Mouse (Mus musculus): Measurements from ENCODE around the gene Marf1. TPM values are rescaled to one million over a fixed set of nuclear protein-coding genes. Genes with fewer than 3 reads are reported as not detected.
"Not testable (repeated sequence)": the region's sequence is repeated elsewhere in the genome, so short reads cannot be mapped to it uniquely, and the experiment has no call there.

Gene Marf1
- polyA plus RNA-seq, 1 experiment from 2014 or later, result 12.8 TPM

GRCm38 (mm10) chr16:14159746-14160131 lies 3.4 kb downstream of the Marf1 start:
- Histone ChIP-seq H3K36me3 (no peaks in the 10 kb centered on the region), H3K27me3 (ENCODE audit: low read depth, poor library complexity, severe bottlenecking) (no peaks in the 10 kb centered on the region), H3K27ac (replicated peaks) (peak overlapping the region; percentile 94), H3K4me1 (peaks cover 36% of the 10 kb centered on the region), H3K4me3 (peak overlapping the region; percentile 82), H3K9me3 (replicated peaks) (no peaks in the 10 kb centered on the region)
- DNase-seq (ENCODE audit: low spot score), result peak; percentile 55
- 1% methylated on average over 10 of the region's 10 CpGs for WGBS

- Histone ChIP-seq H3K9me3 (replicated peaks) (no peaks in the 10 kb centered on the region), H3K36me3 (no peaks in the 10 kb centered on the region), H3K27ac (replicated peaks) (peak overlapping the region; percentile 94), H3K4me3 (peak overlapping the region; percentile 82), H3K4me1 (peaks cover 30% of the 10 kb centered on the region), H3K27me3 (ENCODE audit: low read depth, poor library complexity, severe bottlenecking) (no peaks in the 10 kb centered on the region)
- WGBS, result under 1% methylated on average over 58 of the region's 58 CpGs
- peak; percentile 100 for DNase-seq (ENCODE audit: low spot score)
These were observed 4.0 kb downstream of the Marf1 start for GRCm38 (mm10) chr16:14158936-14159745.

- WGBS, result 10% methylated on average over 7 of the region's 7 CpGs
- Histone ChIP-seq H3K9me3 (replicated peaks) (no peaks in the 10 kb centered on the region), H3K27ac (replicated peaks) (peak overlapping the region; percentile 94), H3K36me3 (peaks cover 2% of the 10 kb centered on the region; the same call in 1 of the 2 replicates), H3K27me3 (ENCODE audit: low read depth, poor library complexity, severe bottlenecking) (no peaks in the 10 kb centered on the region), H3K4me3 (peak overlapping the region; percentile 82), H3K4me1 (peaks cover 26% of the 10 kb centered on the region)
- no peak for DNase-seq (ENCODE audit: low spot score)
These were observed 4.6 kb downstream of the Marf1 start for GRCm38 (mm10) chr16:14158536-14158935.

- no peak for DNase-seq (ENCODE audit: low spot score)
- WGBS, result 90% methylated on average over 6 of the region's 6 CpGs
These were observed 6.8 kb downstream of the Marf1 start for GRCm38 (mm10) chr16:14156312-14156711.

GRCm38 (mm10) chr16:14155638-14156037 lies 7.5 kb downstream of the Marf1 start:
- H3K27ac ChIP-seq (replicated peaks); H3K27me3 ChIP-seq (ENCODE audit: low read depth, poor library complexity, severe bottlenecking); H3K9me3 ChIP-seq (replicated peaks); H3K4me3 ChIP-seq; DNase-seq (ENCODE audit: low spot score): not testable (repeated sequence)
- Histone ChIP-seq H3K4me1 (peaks cover 18% of the 10 kb centered on the region), H3K36me3 (peaks cover 30% of the 10 kb centered on the region)
- 71% methylated on average over 1 of the region's 2 CpGs for WGBS

More at GRCm38 (mm10) chr16:14156312-14156711, 6.8 kb downstream of the Marf1 start:
- H3K4me3 ChIP-seq, result no peak overlapping the region
- H3K36me3 ChIP-seq, result peaks cover 23% of the 10 kb centered on the region
- no peaks in the 10 kb centered on the region for H3K27me3 ChIP-seq (ENCODE audit: low read depth, poor library complexity, severe bottlenecking)
- H3K9me3 ChIP-seq (replicated peaks), result no peaks in the 10 kb centered on the region
- H3K4me1 ChIP-seq, result peaks cover 18% of the 10 kb centered on the region
- no peak overlapping the region for H3K27ac ChIP-seq (replicated peaks)

- no peaks in the 10 kb centered on the region for H3K9me3 ChIP-seq (replicated peaks)
- H3K27ac ChIP-seq (replicated peaks), result no peak overlapping the region
- no peak for DNase-seq (ENCODE audit: low spot score)
- no peaks in the 10 kb centered on the region for H3K27me3 ChIP-seq (ENCODE audit: low read depth, poor library complexity, severe bottlenecking)
- no peak overlapping the region for H3K4me3 ChIP-seq
- H3K36me3 ChIP-seq, result peaks cover 66% of the 10 kb centered on the region
- H3K4me1 ChIP-seq, result no peaks in the 10 kb centered on the region
- WGBS, result 91% methylated on average over 4 of the region's 4 CpGs
These were observed 11.4 kb downstream of the Marf1 start for GRCm38 (mm10) chr16:14151718-14152117.

GRCm38 (mm10) chr16:14147712-14148111 lies 15.4 kb downstream of the Marf1 start:
- peaks cover 95% of the 10 kb centered on the region for H3K36me3 ChIP-seq
- H3K27ac ChIP-seq (replicated peaks), result no peak overlapping the region
- DNase-seq (ENCODE audit: low spot score), result no peak

GRCm38 (mm10) chr16:14143298-14143697 lies 19.9 kb downstream of the Marf1 start:
- Histone ChIP-seq H3K4me3 (no peak overlapping the region), H3K4me1 (no peaks in the 10 kb centered on the region), H3K36me3 (peaks cover 98% of the 10 kb centered on the region), H3K9me3 (replicated peaks) (no peaks in the 10 kb centered on the region), H3K27me3 (ENCODE audit: low read depth, poor library complexity, severe bottlenecking) (no peaks in the 10 kb centered on the region), H3K27ac (replicated peaks) (no peak overlapping the region)
- no peak for DNase-seq (ENCODE audit: low spot score)
- 90% methylated on average over 3 of the region's 3 CpGs for WGBS

More at GRCm38 (mm10) chr16:14147712-14148111, 15.4 kb downstream of the Marf1 start:
- Histone ChIP-seq H3K27me3 (ENCODE audit: low read depth, poor library complexity, severe bottlenecking) (no peaks in the 10 kb centered on the region), H3K4me1 (no peaks in the 10 kb centered on the region), H3K4me3 (no peak overlapping the region), H3K9me3 (replicated peaks) (no peaks in the 10 kb centered on the region)

GRCm38 (mm10) chr16:14139106-14139505 lies 24.0 kb downstream of the Marf1 start:
- no peak for DNase-seq (ENCODE audit: low spot score)
- Histone ChIP-seq H3K27ac (replicated peaks) (no peak overlapping the region), H3K4me1 (no peaks in the 10 kb centered on the region), H3K9me3 (replicated peaks) (no peaks in the 10 kb centered on the region), H3K27me3 (ENCODE audit: low read depth, poor library complexity, severe bottlenecking) (no peaks in the 10 kb centered on the region), H3K36me3 (peaks cover 97% of the 10 kb centered on the region), H3K4me3 (no peak overlapping the region)

- H3K4me3 ChIP-seq, result no peak overlapping the region
- no peak for DNase-seq (ENCODE audit: low spot score)
- 95% methylated on average over 1 of the region's 1 CpGs for WGBS
- H3K36me3 ChIP-seq, result peaks cover 97% of the 10 kb centered on the region
- H3K4me1 ChIP-seq, result no peaks in the 10 kb centered on the region
- no peak overlapping the region for H3K27ac ChIP-seq (replicated peaks)
- H3K9me3 ChIP-seq (replicated peaks), result no peaks in the 10 kb centered on the region
- H3K27me3 ChIP-seq (ENCODE audit: low read depth, poor library complexity, severe bottlenecking), result no peaks in the 10 kb centered on the region
These were observed 25.1 kb downstream of the Marf1 start for GRCm38 (mm10) chr16:14137976-14138561.

- no peaks in the 10 kb centered on the region for H3K27me3 ChIP-seq (ENCODE audit: low read depth, poor library complexity, severe bottlenecking)
- 91% methylated on average over 2 of the region's 2 CpGs for WGBS
- no peak overlapping the region for H3K27ac ChIP-seq (replicated peaks)
- DNase-seq (ENCODE audit: low spot score), result no peak
- no peaks in the 10 kb centered on the region for H3K4me1 ChIP-seq
- no peaks in the 10 kb centered on the region for H3K9me3 ChIP-seq (replicated peaks)
- peaks cover 98% of the 10 kb centered on the region for H3K36me3 ChIP-seq
- H3K4me3 ChIP-seq, result no peak overlapping the region
These were observed 28.1 kb downstream of the Marf1 start for GRCm38 (mm10) chr16:14135014-14135413.

GRCm38 (mm10) chr16:14131838-14132237 lies 31.3 kb downstream of the Marf1 start:
- Histone ChIP-seq H3K27me3 (ENCODE audit: low read depth, poor library complexity, severe bottlenecking) (no peaks in the 10 kb centered on the region), H3K4me3 (no peak overlapping the region), H3K27ac (replicated peaks) (no peak overlapping the region), H3K4me1 (no peaks in the 10 kb centered on the region), H3K9me3 (replicated peaks) (no peaks in the 10 kb centered on the region), H3K36me3 (peaks cover 100% of the 10 kb centered on the region)
- DNase-seq (ENCODE audit: low spot score), result no peak
- 86% methylated on average over 5 of the region's 5 CpGs for WGBS

GRCm38 (mm10) chr16:14131376-14131775 lies 31.8 kb downstream of the Marf1 start:
- WGBS, result 81% methylated on average over 3 of the region's 3 CpGs
- no peaks in the 10 kb centered on the region for H3K9me3 ChIP-seq (replicated peaks)
- no peaks in the 10 kb centered on the region for H3K4me1 ChIP-seq
- H3K27ac ChIP-seq (replicated peaks), result no peak overlapping the region
- no peaks in the 10 kb centered on the region for H3K27me3 ChIP-seq (ENCODE audit: low read depth, poor library complexity, severe bottlenecking)
- H3K4me3 ChIP-seq, result no peak overlapping the region
- H3K36me3 ChIP-seq, result peaks cover 100% of the 10 kb centered on the region
- DNase-seq (ENCODE audit: low spot score), result no peak
